Mouse (Mus musculus): ENCODE measurements around the gene Scarb1. TPM values are rescaled to one million over a fixed set of nuclear protein-coding genes. Genes with fewer than 3 reads are reported as not detected.
A peak's percentile ranks its signal among the peaks of the same experiment; 100 is the strongest.

Scarb1 gene
- polyA plus RNA-seq, 1 experiment from 2014 or later: 64.9 TPM

DNA sequence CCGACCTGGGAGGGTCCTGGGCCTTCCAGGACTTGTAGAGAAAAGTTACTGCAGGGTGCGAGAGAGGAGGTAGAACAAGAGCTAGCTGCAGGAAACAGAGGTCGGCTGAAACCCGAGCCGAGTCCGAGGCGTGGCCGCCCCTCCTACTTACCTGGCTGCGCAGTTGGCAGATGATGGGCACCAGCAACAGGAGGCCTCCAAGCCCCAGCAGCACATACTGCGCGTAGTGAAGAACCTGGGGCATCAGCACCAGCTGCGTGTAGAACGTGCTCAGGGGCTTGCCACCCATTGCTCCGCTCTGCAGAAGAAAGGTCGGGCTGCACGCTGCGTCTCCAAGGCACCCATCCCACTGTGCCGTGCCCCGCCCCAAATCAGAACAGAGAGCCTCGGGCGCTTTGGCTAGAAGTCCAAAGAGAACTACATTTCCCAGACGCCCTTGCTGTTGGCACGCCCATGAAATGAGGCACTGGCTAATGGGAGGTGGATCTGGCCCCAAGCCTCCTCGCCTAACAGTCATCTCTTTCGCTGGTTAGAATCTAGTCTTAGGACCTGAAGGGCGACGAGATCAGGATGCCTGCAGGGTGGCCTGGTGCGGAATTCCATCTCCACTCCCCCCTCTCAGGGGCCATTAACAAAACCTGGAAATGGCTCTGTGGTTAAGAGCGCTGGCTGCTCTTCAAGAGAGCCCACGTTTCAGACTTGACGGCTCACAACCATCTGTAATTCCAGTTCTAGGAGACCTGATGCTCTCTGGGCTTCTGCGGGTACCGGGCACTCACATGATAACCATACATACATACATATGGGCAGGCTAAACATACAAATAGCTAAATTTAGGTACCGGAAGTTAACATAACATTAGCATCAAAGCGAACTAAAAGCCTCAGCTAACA lies 56.9 kb downstream of the Scarb1 start:
- Histone ChIP-seq H3K4me2 (replicated peaks; ENCODE audit: low read depth, low read length) (peak overlapping the region; percentile 33), H3K27ac (ENCODE audit: low read length) (no peak overlapping the region), H3K4me3 (ENCODE audit: low read depth, low read length) (0 out of 2 replicates have a peak overlapping the region, but pooled peaks have one; percentile 21), H3K27me3 (replicated peaks; ENCODE audit: insufficient read depth, low read length) (no peaks in the 10 kb centered on the region), H3K4me1 (ENCODE audit: insufficient read depth, low read depth, low read length) (0 out of 2 replicates have a peak, but pooled peaks cover 3% of the 10 kb centered on the region), H3K9ac (replicated peaks; ENCODE audit: low read depth) (no peak overlapping the region), H3K9me3 (ENCODE audit: low read length) (no peaks in the 10 kb centered on the region), H3K36me3 (ENCODE audit: insufficient read depth, low read length) (peaks cover 7% of the 10 kb centered on the region)
- ATAC-seq: peak; percentile 86
- WGBS: 18% methylated on average over 35 of the region's 35 CpGs
- DNase-seq (ENCODE audit: low spot score): peak; percentile 83
- TF ChIP-seq CTCF (IDR thresholded peaks at IDR 0.05) (no peak), EP300 (IDR thresholded peaks at IDR 0.05) (no peak)

DNA sequence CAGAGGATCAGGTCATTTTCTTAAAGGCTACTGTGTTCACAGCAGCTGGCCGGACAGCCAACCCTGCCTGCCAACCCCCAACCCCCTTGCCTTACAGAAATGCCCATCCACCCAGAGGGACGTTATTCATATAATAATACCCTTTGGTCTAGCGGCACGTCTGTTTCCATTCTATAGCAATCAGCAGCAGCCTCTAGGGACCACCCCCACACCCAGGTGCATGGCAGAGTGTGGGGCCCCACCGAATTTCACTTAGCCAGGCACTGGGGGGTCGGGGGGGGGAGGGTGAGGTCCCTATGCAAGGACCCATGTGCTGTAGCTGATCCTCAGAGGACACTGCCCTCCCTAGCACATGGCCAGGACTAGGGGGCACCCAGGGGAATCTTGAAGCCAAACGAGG lies 61.7 kb downstream of the Scarb1 start:
- Histone ChIP-seq H3K27ac (ENCODE audit: low read length) (no peak overlapping the region), H3K36me3 (ENCODE audit: insufficient read depth, low read length) (no peaks in the 10 kb centered on the region), H3K9ac (replicated peaks; ENCODE audit: low read depth) (no peak overlapping the region), H3K4me1 (ENCODE audit: insufficient read depth, low read depth, low read length) (0 out of 2 replicates have a peak, but pooled peaks cover 3% of the 10 kb centered on the region), H3K4me3 (ENCODE audit: low read depth, low read length) (no peak overlapping the region), H3K4me2 (replicated peaks; ENCODE audit: low read depth, low read length) (no peak overlapping the region), H3K27me3 (replicated peaks; ENCODE audit: insufficient read depth, low read length) (no peaks in the 10 kb centered on the region), H3K9me3 (ENCODE audit: low read length) (no peaks in the 10 kb centered on the region)
- ATAC-seq (no peak), DNase-seq (ENCODE audit: low spot score) (no peak)
- TF ChIP-seq CTCF (IDR thresholded peaks at IDR 0.05): no peak
- no peak for TF ChIP-seq EP300 (IDR thresholded peaks at IDR 0.05)
- 63% methylated on average over 7 of the region's 7 CpGs for WGBS

DNA sequence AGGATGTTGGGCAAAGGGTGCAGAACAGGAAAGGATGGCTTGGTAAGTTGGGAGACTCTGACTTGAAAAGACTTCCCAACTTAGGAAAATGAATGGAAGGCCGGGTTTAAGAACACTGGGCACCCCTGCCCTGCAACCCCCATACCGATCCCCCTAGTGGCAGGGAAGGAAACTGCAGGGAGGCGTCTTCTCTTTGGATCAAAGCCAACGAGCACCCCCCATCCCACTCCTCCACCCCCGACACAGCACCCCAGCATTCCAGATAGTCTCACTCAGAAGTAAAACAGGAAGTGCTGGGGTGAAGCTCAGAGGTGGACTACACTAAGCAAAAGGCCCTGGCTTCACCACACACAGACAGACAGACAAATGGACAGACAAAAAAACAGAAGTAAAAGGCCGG lies 62.6 kb downstream of the Scarb1 start:
- 23% methylated on average over 6 of the region's 6 CpGs for WGBS
- ATAC-seq: no peak
- H3K27ac ChIP-seq (ENCODE audit: low read length): no peak overlapping the region
- H3K4me3 ChIP-seq (ENCODE audit: low read depth, low read length): no peak overlapping the region
- H3K4me1 ChIP-seq (ENCODE audit: insufficient read depth, low read depth, low read length): 0 out of 2 replicates have a peak, but pooled peaks cover 3% of the 10 kb centered on the region
- DNase-seq (ENCODE audit: low spot score): peak; percentile 36
- no peaks in the 10 kb centered on the region for H3K27me3 ChIP-seq (replicated peaks; ENCODE audit: insufficient read depth, low read length)
- no peak for TF ChIP-seq EP300 (IDR thresholded peaks at IDR 0.05)
- TF ChIP-seq CTCF (IDR thresholded peaks at IDR 0.05): peak; percentile 73
- H3K9ac ChIP-seq (replicated peaks; ENCODE audit: low read depth): no peak overlapping the region
- H3K36me3 ChIP-seq (ENCODE audit: insufficient read depth, low read length): no peaks in the 10 kb centered on the region
- no peak overlapping the region for H3K4me2 ChIP-seq (replicated peaks; ENCODE audit: low read depth, low read length)
- H3K9me3 ChIP-seq (ENCODE audit: low read length): no peaks in the 10 kb centered on the region

DNA sequence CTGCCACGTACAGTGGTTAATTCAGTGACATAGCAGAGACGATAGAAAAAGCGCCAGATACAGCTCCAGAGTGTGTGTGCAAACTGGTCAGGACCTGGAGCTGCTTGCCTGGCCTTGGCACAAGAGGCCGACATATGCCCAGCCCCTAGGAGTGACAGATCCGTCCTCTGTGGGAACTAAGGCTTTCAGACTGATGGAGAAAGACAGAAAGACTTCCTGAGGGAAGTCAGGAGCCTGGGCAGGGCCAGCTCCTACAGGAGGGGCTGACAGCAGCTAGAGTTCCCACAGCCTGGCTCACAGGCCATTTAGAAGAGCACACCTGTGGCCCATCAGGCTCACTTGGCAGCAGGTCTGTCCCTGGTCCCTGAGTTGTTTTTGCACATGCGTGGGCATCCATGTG lies 63.6 kb downstream of the Scarb1 start:
- WGBS: 89% methylated on average over 6 of the region's 6 CpGs
- Histone ChIP-seq H3K4me3 (ENCODE audit: low read depth, low read length) (no peak overlapping the region), H3K4me2 (replicated peaks; ENCODE audit: low read depth, low read length) (no peak overlapping the region), H3K36me3 (ENCODE audit: insufficient read depth, low read length) (no peaks in the 10 kb centered on the region), H3K27me3 (replicated peaks; ENCODE audit: insufficient read depth, low read length) (no peaks in the 10 kb centered on the region), H3K9me3 (ENCODE audit: low read length) (no peaks in the 10 kb centered on the region), H3K27ac (ENCODE audit: low read length) (no peak overlapping the region), H3K4me1 (ENCODE audit: insufficient read depth, low read depth, low read length) (0 out of 2 replicates have a peak, but pooled peaks cover 3% of the 10 kb centered on the region), H3K9ac (replicated peaks; ENCODE audit: low read depth) (no peak overlapping the region)
- DNase-seq (ENCODE audit: low spot score) (no peak), ATAC-seq (no peak)
- TF ChIP-seq CTCF (IDR thresholded peaks at IDR 0.05) (no peak), EP300 (IDR thresholded peaks at IDR 0.05) (no peak)

DNA sequence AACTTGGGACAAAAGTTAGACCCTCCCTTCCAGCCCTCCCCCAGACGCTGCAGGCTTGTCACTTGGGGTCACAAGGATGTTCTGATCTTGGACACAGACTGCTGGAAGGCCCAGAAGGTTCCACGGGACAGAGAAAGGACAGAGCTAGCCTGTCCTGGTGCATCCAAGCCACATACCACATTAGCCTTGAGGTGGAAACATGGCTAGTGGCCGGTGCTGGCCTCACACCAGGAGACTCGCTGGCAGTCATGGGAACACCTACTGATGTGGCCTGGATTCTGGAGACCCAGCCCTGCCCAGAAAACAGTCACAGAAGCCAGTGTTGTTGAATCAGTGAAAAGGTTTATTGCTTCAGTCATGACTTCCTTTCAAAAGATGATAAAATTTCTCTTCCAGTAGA lies 64.1 kb downstream of the Scarb1 start:
- Histone ChIP-seq H3K27ac (ENCODE audit: low read length) (no peak overlapping the region), H3K27me3 (replicated peaks; ENCODE audit: insufficient read depth, low read length) (no peaks in the 10 kb centered on the region), H3K36me3 (ENCODE audit: insufficient read depth, low read length) (no peaks in the 10 kb centered on the region), H3K9ac (replicated peaks; ENCODE audit: low read depth) (no peak overlapping the region), H3K4me2 (replicated peaks; ENCODE audit: low read depth, low read length) (no peak overlapping the region), H3K9me3 (ENCODE audit: low read length) (no peaks in the 10 kb centered on the region), H3K4me3 (ENCODE audit: low read depth, low read length) (no peak overlapping the region), H3K4me1 (ENCODE audit: insufficient read depth, low read depth, low read length) (0 out of 2 replicates have a peak, but pooled peaks cover 3% of the 10 kb centered on the region)
- no peak for TF ChIP-seq EP300 (IDR thresholded peaks at IDR 0.05)
- no peak for TF ChIP-seq CTCF (IDR thresholded peaks at IDR 0.05)
- 88% methylated on average over 4 of the region's 4 CpGs for WGBS
- DNase-seq (ENCODE audit: low spot score) (no peak), ATAC-seq (no peak)

DNA sequence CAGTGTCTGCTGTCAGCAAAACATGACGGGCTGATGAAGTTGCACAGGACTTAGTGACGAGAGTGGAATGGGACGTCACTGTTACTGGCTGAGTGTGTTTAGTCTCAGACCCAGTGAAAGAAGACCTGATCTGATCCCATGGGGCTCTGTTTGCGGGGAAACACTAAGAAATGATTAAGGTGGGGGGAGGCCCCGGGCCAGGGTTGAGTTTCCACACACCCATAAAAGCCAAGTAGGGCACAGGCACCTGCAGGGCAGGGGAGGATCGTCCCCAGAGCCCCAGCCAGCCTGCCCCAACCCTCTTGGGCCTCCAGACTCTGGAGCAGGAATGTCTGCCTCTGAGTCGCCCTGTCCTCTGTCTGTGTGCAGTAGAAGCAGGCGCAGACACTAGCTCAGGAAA lies 65.6 kb downstream of the Scarb1 start:
- no peaks in the 10 kb centered on the region for H3K36me3 ChIP-seq (ENCODE audit: insufficient read depth, low read length)
- no peak overlapping the region for H3K4me2 ChIP-seq (replicated peaks; ENCODE audit: low read depth, low read length)
- TF ChIP-seq EP300 (IDR thresholded peaks at IDR 0.05): no peak
- TF ChIP-seq CTCF (IDR thresholded peaks at IDR 0.05): no peak
- no peaks in the 10 kb centered on the region for H3K27me3 ChIP-seq (replicated peaks; ENCODE audit: insufficient read depth, low read length)
- DNase-seq (ENCODE audit: low spot score) (peak; percentile 20), ATAC-seq (no peak)
- H3K4me3 ChIP-seq (ENCODE audit: low read depth, low read length): no peak overlapping the region
- WGBS: 59% methylated on average over 8 of the region's 8 CpGs
- H3K9me3 ChIP-seq (ENCODE audit: low read length): no peaks in the 10 kb centered on the region
- no peak overlapping the region for H3K9ac ChIP-seq (replicated peaks; ENCODE audit: low read depth)
- no peak overlapping the region for H3K27ac ChIP-seq (ENCODE audit: low read length)
- H3K4me1 ChIP-seq (ENCODE audit: insufficient read depth, low read depth, low read length): peaks cover 3% of the 10 kb centered on the region; the same call in 1 of the 2 replicates

Measured in lung, postnatal 0 days (tissue).